Mouse (Mus musculus) urinary bladder, adult 2 months (tissue): ENCODE results near the gene Ank3. TPM values are rescaled to one million over a fixed set of nuclear protein-coding genes. Genes with fewer than 3 reads are reported as not detected.

Experiments
- DNase-seq: peaks from one replicate; pipeline ENCODE4 v3.0.0; 2022; ENCODE audit warnings: low spot score
- polyA plus RNA-seq: library from polyadenylated mRNA; depleted of rRNA; stranded (reverse); fragments of >200 nt; gene quantifications from 2 replicates; pipeline ENCODE4 v1.2.3, GENCODE M21; 2012

Gene Ank3
- polyA plus RNA-seq, 1 experiment = 27.3 TPM

DNA sequence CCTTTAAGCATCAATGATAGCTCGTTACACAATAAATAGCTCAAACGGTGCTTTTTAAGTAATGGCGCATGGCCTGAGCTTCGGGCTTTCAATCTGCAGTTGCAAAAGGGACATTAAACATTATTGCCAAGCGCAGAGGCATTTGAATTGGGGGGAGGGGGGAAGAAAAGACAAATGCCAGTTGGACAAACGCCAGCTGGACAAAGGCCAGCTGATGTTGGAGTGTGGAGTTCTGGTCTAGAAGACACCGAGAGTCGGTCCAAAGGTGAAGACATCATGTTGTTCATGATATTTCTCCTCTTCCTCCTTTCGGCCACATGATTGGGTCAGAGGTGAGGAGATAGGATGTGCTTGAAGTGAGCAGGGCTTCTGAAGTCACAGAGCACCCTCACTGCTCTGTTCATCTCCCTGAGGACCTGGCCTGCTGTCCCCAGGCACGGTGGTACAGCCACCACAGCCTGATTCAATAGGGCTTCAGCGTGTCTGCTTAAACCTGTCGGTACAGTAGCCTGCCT lies 321.4 kb downstream of the Ank3 start:
- DNase-seq = no peak

DNA sequence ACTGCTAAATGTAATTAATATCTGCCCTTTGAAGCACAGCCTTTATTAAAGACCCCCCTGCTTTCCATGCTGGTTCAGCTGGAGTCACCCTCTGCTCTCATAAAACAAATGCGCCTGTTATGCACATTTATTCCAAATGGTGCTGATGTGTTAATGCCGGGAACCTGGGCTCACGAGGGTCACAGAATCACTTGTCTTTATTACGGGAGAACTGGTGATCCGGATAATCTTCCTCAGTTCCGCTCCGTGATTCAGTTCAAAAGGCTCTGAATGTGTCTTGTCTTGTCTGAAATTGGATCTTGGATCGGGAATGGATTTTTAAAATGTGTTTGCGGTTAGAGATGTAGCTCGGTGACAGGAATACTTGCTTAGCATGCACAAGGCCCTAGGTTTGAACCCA lies 321.9 kb downstream of the Ank3 start:
- no peak for DNase-seq

DNA sequence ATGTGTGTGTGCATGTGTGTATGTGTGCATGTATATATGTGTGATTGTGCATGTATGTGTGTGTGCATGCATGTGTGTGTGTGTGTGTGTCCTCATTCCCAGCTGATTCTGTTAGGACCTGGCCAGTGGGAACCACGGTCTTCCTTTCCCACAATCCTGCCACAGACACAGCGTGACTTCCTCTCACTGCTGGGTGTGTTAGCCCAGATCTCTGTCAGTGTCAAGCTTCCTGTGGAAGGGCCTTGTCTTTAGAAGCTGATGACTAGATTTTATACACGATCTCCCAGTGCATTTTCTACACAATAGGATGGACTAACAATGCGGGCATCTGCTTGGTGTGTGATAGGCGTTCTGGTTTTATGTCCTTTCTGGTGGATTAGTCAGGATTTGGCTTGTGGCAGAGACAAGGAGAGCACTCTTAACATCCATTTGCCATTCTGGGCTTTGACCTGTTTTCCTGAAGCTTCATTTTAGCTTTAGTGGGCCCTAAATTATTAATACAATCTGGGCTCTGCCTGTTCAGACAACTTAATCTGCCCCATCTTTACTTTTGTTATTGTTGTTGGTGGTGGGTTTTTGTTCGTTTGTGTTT lies 322.4 kb downstream of the Ank3 start:
- no peak for DNase-seq

DNA sequence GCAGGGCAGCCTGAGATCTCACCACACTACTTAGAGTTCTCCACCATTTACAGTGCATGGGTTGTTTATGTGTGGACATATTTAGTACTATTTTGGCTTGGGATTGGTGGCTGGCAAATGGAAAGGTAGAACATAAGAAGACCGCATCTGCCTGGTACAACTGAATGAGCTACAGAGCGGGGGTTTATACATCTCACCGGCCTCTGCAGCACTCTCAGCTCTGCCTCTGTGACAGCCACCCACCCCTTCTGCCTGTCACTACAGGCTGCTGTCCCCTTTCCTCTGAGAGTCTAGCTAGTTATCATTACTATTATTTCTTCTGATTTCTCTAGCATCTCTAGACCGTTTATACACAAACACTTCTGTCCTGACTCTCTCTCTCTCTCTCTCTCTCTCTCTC lies 325.6 kb downstream of the Ank3 start:
- no peak for DNase-seq

DNA sequence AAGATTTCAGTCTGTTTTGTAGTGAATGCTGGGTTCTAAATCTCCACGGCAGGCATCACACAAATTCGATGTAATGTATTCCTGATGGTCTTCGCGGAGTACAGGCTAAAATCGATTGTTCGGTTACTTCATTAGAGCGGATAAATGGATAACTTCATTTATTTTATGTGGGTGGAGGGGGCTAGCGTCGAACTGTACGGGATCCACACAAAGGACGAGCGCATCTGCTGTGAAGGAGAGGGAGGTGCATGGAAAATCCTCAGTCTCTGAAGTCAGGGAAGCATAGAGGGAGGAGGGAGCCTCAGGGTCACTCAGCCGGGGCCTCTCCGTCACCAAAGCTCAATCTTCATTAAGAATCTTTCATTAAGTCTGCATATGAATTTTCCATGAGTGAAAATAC lies 326.5 kb downstream of the Ank3 start:
- DNase-seq = no peak

DNA sequence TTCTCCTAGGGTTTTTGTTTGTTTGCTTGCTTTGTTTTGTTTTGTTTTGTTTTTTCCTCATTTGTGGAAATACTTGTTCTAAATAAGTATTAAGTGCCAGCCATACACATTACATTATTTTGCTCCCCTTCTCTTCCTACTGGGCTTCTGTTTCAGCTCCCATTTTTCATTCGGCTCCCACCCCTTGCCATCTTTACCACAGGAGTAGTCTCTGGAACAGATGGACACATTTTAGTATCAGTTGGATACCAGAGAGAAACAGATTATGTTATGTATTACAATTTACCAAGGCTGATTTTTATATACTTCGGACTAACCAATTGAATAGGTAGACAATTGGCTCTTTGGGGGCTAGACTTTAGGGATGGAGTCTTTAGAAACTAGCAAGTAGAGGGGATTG lies 327.7 kb downstream of the Ank3 start:
- DNase-seq = no peak

DNA sequence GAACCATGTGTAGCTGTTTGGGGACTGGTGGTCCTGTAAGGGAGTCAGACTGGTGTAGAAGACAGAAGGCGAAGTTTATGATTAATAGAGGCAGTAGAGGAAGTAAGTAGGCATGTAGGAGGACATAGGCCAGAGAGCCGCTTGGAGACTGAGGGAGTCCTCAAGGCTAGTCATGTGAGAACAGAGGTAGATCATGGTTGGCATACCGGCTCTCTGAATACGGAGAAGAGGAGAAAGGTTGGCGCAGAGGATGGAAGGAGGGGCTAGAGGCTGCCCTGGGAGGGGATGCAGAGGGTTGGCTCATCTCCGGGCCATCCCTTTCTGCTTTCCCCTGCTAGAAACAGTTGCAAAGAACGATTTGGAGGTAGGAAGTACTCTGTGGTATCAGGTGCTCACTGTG lies 328.2 kb downstream of the Ank3 start:
- DNase-seq = no peak

DNA sequence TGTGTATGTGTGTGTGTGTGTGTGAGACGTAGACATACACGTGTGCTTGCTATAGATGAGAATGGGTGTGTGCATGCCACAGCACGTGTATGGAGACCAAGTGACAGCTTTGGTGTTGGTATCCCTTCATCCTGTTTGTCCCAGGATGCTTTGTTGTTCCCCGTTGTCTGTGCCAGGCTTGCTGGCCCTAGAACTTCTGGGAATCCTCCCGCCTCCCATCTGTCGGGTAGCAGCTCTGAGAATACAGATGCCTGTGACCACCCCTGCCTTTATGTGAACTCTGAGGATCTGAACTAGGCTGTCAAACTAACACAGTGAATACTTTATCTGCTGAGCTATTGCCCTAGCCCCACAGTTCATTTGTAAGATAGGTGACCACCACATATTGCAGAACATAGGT lies 330.3 kb downstream of the Ank3 start:
- DNase-seq = no peak

DNA sequence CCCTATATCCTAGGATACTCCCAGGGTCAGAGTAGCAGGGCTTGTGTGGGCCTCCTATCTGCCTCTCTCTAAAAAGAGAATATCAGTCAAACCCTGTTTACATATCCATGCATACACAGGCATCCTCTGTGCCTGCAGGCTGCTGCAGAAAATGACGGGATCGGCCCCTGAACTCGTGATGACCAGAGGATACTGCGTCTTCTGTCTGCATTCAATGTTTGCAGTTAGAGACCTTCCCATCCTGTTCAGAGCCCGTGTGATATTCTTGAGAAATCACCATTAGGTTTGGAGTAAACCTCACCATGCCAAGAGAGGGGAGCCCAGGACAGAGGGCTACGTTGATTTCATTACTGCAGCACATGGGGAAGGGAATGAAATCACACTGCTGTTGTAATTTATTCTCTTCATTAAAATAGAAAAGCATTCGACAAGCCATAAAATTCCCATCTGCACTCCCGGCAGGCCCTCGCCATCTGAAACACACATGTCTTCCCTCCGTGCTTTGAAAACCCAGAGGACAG lies 331.8 kb downstream of the Ank3 start:
- no peak for DNase-seq

DNA sequence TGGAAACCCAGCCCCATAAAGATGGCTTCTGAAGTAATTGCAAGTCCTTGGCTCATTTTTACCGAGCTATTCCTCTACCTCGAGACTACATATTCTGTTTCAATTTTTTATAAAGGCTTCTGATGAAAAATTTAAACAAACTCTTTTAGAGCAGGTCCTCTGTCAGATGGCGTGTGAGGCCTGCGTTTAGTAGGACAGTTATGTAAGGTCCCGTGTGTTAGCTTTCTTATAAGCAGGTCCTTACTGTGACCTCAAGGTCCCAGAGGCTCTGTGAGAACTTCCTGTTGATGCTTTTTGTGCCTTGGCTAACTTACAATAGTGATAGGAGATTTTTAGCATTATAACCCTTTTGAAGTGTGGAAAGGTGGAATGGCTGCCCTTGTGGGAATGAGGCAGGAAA lies 332.8 kb downstream of the Ank3 start:
- no peak for DNase-seq

DNA sequence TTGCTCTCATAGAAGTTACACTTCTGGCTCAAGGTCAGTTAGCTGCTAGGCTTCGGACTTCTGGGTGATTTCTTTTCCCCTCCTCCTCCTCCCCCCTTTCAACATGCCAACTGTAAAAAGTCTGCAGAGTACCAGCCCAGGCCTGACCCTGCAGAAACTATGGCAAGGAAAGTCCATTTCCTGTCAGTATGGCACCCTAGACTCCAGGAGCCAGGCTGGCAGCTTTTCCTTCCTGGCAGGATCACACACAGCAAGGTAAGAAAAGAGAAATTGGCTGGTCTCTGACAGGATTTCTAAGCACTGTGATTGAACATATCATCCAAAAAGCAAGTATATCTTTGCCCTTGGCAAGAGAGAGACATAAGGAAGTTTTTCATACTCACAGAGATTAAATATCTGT lies 333.3 kb downstream of the Ank3 start:
- no peak for DNase-seq

DNA sequence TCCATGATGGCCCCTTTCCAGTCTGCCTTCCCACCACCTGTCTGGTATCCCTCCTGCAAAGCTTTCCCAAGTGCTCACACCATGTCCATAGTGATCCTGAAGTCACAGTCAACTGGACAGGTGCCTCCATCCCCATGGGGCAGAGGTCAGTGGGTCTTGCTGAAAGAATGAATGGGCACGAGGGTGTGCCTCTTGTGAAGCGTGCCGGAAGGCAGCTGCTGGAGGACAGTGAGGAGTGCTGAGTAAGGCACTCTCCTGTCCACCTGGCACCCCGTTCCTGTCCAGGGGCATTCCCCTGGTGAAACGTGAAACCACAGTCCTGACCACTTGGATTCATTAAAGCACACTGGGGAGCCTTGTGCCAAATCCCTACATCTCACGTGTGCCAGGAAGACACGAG lies 337.7 kb downstream of the Ank3 start:
- DNase-seq = no peak

DNA sequence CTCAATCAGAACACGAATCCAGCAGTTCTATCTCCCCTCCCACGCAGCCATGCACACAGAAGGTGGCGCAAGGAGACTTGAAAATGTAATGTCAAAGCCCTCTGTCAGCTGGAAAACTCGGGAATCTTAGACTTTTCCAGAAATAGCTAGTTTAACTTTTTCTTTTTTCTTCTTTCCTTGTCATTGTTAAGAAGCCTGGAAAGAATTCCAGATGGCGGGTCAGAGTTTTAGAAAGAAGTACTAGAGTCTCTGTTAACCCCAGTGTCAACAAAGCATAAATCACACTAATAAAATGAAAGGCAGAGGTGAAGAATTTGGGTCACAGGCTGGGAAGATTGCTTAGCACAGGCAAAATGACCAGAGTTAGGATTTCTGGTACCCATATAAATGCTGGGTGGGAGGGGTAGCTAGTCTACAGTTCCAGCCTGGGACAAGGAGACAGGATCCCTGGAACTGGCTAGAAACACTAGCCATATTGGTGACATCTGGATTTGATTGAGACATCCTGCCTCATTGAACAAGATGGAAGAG lies 340.2 kb downstream of the Ank3 start:
- no peak for DNase-seq

DNA sequence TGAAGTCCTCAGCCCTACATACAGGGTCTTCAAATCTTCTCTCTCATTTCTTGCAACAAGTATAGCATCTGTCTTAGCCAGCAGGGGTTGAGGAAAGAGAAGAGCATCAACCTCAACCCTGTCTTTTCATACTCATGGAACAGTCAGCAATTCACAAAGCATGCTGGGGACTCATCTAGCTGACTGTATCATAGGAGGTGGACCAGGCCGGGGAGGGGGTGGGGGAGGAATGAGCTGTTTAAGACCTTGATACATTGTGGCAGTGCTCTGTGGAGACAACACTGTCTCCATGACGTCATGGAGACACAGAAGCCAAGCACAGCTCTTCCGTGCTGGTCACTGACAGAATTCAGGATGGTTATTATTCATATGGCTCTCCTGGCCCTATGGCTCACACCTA lies 344.0 kb downstream of the Ank3 start:
- no peak for DNase-seq

DNA sequence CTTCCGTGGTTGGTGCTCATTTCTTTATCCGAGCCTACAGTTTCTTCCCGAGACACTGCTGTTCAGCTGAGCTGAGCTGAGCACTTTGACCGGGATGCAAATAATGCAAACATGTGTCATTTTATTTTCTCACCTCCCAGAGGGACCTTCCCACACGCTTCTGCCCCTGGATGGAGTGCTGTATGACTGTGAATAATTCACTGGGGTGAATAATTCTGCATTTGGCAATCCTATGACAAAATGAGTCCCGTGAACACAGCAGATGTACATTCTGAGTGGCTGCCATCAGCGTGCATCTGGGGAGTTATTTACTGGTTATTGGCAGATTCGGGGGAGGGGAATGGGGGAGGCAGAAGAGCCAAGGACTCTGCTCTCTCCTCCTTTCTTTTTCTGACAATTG lies 345.6 kb downstream of the Ank3 start:
- DNase-seq = no peak

DNA sequence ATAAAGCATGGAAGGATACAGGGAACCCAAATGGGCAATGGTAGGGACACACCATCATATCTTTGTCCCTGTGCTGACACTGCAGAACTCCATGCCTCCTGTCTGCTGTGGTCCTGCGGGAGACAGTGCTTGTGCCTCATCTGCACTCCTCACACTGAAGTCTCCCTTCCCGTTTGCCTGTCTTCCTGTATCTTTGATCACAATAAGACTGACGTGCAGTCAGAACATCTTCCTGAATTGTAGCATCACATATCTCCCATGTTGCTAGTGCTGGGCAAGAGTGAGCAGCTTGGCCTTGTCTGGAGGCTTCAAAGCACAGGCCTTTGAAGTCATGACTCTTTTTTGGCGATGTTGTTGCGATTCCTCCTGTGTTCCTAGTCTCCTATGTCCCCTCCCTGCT lies 346.3 kb downstream of the Ank3 start:
- no peak for DNase-seq

DNA sequence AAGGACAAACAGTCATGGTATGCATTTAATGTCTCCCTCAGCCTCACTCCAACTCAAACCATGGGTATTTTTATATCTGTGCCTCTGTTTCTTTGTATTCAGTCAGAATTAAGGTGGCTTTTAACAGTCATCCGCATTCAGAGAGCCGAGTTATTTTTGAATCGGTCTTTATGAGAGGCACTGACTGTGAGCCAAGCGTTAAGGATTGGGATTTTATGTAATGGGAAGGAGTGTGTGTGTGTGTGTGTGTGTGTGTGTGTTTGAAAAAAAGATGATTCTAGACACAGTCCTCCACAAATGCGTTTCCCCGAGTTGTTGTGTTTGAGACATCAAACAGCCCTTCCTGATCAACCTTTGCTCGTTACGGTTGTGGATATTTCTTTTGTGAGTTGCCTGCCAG lies 347.7 kb downstream of the Ank3 start:
- DNase-seq = no peak

DNA sequence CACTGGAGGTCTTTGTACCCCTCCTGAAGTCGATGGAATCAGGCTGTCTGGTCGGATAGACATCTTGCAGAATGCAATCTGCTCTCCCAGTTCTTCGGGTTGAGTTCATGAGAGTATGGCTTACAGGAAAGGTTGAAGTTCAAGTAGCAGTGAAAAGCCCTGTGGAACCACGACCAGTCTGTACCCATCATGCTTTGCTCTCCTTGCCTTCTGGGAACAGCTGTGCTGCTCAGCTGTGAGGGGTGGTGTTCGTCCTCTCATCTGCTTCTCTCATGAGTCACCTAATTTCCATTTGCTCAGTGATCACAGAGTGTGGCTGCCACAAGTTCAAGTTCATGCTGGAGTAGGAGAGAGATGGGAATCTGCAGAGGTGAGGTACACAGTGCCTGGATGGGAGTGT lies 348.2 kb downstream of the Ank3 start:
- DNase-seq = no peak

DNA sequence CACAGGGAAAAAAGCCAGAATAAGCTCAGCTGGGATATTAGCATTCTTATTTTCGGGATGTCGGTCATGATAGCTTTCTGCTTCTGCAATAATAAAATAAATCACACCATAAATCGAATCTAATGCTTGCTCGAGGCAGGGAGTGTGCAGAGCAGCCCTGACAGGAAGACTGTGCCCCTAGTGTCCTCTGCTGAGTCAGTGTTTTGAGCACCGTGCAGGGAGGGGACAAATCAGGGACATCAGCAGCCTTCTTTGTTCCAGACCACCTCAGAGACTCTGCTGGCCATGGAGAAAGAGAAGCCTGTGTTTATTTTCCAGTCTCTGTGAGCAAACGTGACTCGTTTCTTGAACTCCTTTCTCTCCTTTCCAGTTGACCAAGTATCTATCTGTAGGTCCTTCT lies 352.8 kb downstream of the Ank3 start:
- DNase-seq = no peak

DNA sequence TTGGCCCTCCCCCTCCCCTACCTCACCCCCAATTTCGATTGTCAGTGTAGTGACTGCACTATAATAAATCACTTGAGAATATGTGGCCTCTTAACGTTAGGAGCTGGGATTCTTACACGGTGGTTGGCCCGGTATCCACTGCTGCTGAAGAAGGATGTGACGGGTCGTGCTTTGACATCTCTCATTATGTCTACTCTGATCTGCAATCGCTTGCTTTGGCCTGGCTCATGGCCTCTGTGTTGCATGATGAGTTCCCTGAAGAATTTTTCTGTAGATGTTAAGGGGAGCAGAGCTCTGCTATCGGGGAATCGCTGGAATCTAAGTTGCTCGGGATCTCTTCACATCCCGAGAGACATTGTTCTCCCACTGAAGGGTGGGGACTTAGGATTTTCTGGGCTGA lies 354.9 kb downstream of the Ank3 start:
- DNase-seq = no peak

DNA sequence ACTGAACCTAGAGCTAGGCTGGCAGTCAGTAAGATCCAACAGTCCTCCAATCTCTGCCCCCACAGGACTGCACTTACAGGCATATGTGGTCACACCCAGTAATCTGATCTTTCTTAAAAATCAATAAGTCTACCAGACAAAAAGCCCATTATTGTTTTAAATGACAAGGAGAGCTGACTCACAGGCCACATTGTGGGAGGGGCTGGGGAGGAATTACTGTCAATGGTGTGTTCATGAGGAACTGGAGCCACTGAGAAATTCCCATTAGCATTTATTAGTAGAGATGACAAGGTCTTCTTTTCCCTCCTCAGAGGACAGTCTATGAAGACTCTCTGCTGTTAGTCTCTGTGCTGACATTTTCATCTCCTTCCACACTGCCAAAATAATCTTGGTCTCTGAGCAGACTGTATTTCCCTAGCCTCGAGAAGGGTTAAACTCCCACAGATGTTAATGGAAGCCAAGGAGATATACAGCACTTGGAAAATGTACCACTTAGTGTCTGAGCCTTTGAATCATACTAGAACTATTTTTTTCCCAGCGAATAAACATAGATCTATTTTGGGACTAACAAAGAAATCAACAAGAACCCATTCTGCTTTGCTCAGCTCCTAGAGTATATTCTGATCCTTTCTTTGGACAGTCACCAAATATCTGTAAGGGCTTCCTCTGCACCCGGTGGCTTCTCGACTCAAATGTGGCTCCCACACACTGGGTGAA lies 358.5 kb downstream of the Ank3 start:
- no peak for DNase-seq

DNA sequence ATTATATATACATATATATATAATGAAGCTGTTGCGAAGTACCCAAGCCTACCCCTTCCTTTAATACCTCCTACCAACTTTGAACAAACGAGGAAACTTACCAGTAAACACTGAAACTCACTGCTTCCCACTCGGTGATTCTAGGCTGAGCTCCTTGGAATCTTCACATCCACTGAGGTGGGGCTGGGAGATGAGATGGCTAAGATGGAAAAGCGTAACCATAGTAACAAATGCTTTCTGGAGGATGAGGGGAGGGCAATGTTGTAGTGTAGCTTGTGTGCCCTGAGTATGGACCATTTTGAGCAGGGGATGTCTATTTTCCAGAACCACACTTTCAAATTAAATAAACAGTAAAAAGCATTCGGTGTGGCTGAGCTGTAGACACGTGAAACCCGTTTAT lies 364.4 kb downstream of the Ank3 start:
- DNase-seq = no peak

DNA sequence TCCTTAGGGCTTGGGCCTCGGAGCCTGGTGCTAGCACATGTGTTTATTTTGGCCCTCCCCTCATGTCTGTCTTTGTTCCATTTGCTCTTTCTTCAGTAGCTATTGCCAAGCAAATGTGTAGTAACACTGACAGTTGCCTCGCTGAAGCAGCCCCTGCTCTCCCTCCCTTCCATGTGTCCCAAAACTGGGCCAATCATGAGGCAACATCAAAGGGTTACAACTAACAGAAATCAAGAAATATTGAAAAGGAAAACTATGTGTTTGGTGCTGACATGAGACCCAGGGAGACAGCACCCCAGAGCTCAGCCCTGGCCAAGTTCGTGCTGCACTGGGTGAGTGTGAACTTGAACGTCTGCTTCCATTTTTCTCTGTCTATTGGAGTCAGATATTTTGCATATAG lies 365.8 kb downstream of the Ank3 start:
- no peak for DNase-seq
